Mouse (Mus musculus) small intestine, adult 2 months (tissue): ENCODE measurements around the gene Prkag1.

Source experiments
- CTCF ChIP-seq: fragments of 200-500 bp; IDR thresholded peaks from 2 replicates; pipeline ENCODE4 v1.5.1; 2012; ENCODE audit warnings: low read depth, mild to moderate bottlenecking, control low read depth, inconsistent platforms, low read length, moderate library complexity, mixed read lengths; ENCODE audit not compliant: insufficient replicate concordance, insufficient read length; ENCODE audit errors: extremely low read depth
- POLR2A ChIP-seq: fragments of 200-500 bp; IDR thresholded peaks from 2 replicates; pipeline ENCODE4 v1.6.1; 2012; ENCODE audit warnings: low read depth, mild to moderate bottlenecking, control low read depth, inconsistent platforms, low read length, moderate library complexity

- TF ChIP-seq POLR2A (no peak), CTCF (no peak)
These were observed 54.9 kb downstream of the Prkag1 start for GRCm38 (mm10) chr15:98776280-98777004.
